Mouse (Mus musculus) ES-E14 (cell line): ENCODE data around the gene Nfasc.

Experiments
- CHD2 ChIP-seq: IDR thresholded peaks from 2 replicates; pipeline ENCODE4 v1.6.1; 2014; ENCODE audit warnings: mild to moderate bottlenecking, low read depth, low read length, inconsistent platforms
- HCFC1 ChIP-seq: IDR thresholded peaks from 2 replicates; pipeline ENCODE4 v1.6.1; 2012; ENCODE audit warnings: low read length, inconsistent platforms, borderline replicate concordance; ENCODE audit not compliant: insufficient read depth
- MAFK ChIP-seq: IDR thresholded peaks from 2 replicates; pipeline ENCODE4 v1.6.1; 2014; ENCODE audit warnings: mild to moderate bottlenecking, low read depth, low read length, inconsistent platforms; ENCODE audit not compliant: insufficient read depth
- ZNF384 ChIP-seq: IDR thresholded peaks from 2 replicates; pipeline ENCODE4 v1.6.1; 2012; ENCODE audit warnings: low read depth, low read length, inconsistent platforms

DNA sequence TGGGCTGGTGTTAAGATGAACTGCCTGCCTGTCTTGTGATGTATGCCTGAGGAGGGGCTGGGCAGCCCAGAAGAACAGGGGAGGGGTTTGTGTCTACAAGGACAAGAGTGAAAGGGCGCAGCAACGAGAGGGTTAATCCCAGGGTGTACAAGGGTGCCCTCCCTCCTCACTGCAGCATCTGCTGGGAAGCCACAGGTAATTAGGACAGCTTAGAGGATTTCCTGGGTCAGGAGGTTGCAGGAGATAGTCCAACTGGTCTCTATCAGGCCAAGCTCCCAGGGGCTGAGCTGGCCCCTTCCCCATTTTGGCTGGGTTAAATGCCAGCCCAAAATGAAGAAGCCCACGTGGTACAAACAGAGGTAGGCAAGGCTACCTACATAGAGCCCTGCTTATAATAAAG is 20.3 kb downstream of the Nfasc start:
- TF ChIP-seq HCFC1 (no peak), ZNF384 (no peak), CHD2 (no peak), MAFK (no peak)
